Mouse (Mus musculus) limb, embryonic 11.5 days (tissue): ENCODE measurements at regions not wholly inside any gene's neighbourhood (a gene's known extent, or its start where the extent isn't known, plus 50 kb on each side); places are given as distances from the start of the nearest gene placed in this dataset.

ENCODE experiments used
- ATAC-seq: fragments of 200-750 bp; cut with Nextera tagmentation; 2 replicates; pipeline ENCODE4 v1.8.0; 2017; ENCODE audit warnings: low read depth; ENCODE audit not compliant: insufficient number of reproducible peaks, low FRiP score, low TSS enrichment
- DNase-seq: peaks from one replicate; pipeline ENCODE4 v3.0.0-alpha.2; 2015; ENCODE audit warnings: low spot score
- H3K27ac ChIP-seq: fragments of 300-500 bp; sonication (generic); replicated peaks from 2 replicates; pipeline ENCODE4 v1.5.1; 2014; ENCODE audit warnings: low read depth, mild to moderate bottlenecking, low read length
- H3K27me3 ChIP-seq: fragments of 300-500 bp; sonication (generic); 2 replicates; pipeline ENCODE4 v1.6.1; 2014; ENCODE audit warnings: mild to moderate bottlenecking, low read length, mixed read lengths; ENCODE audit not compliant: control insufficient read depth, insufficient read depth
- H3K36me3 ChIP-seq: fragments of 300-500 bp; sonication (generic); 2 replicates; pipeline ENCODE4 v1.6.1; 2014; ENCODE audit warnings: mild to moderate bottlenecking, low read length, moderate library complexity, mixed read lengths; ENCODE audit not compliant: control insufficient read depth, insufficient read depth
- H3K4me1 ChIP-seq: fragments of 300-500 bp; sonication (generic); 2 replicates; pipeline ENCODE4 v1.6.1; 2014; ENCODE audit warnings: low read length, mixed read lengths; ENCODE audit not compliant: control insufficient read depth, insufficient read depth
- H3K4me2 ChIP-seq: fragments of 300-500 bp; sonication (generic); 2 replicates; pipeline ENCODE4 v1.6.1; 2014; ENCODE audit warnings: low read depth, mild to moderate bottlenecking, moderate library complexity; ENCODE audit not compliant: severe bottlenecking
- H3K4me3 ChIP-seq: fragments of 300-500 bp; sonication (generic); 2 replicates; pipeline ENCODE4 v1.5.1; 2014; ENCODE audit warnings: low read depth, low read length
- H3K9ac ChIP-seq: fragments of 300-500 bp; sonication (generic); 2 replicates; pipeline ENCODE4 v1.6.1; 2014; ENCODE audit warnings: mild to moderate bottlenecking, low read length
- H3K9me3 ChIP-seq: fragments of 300-500 bp; sonication (generic); 2 replicates; pipeline ENCODE4 v1.6.1; 2016; ENCODE audit warnings: low read length; ENCODE audit not compliant: control insufficient read depth
- WGBS: fragments of 180-500 bp; shearing (Covaris S2); extraction: QIAGEN DNeasy Blood & Tissue Kit; methylation state at CpG from one replicate; pipeline ENCODE4 v1.1.7; 2014; 5-methylcytosine and 5-hydroxymethylcytosine counted together

DNA sequence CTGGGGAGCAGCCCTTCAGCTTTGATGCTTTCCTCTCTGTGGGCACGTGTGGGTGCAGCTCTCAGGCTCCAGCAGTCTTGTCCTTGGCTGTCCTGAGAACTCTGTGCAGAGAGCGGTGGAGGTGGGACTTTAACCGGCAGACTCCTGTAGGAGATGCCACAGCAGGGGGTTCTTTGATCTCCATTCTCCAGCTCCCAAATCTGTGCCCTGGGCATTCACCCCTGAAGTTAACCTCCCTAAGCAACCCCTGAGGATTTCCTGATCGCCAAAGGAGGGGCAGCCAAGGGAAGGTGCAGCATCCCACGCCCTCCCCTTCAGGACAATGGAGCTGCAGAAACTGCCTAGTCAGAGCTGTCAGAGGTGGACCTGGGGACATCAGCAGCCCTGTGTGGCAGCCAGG is 73.2 kb upstream of the Spaca7 start:
- Histone ChIP-seq H3K4me3 (no peak overlapping the region), H3K27ac (no peak overlapping the region), H3K9ac (no peak overlapping the region), H3K4me2 (no peak overlapping the region), H3K4me1 (peaks cover 9% of the 10 kb centered on the region), H3K9me3 (no peaks in the 10 kb centered on the region), H3K27me3 (peaks cover 47% of the 10 kb centered on the region), H3K36me3 (no peaks in the 10 kb centered on the region)
- no peak for DNase-seq
- ATAC-seq: no peak
- 12% methylated on average over 5 of the region's 5 CpGs for WGBS

DNA sequence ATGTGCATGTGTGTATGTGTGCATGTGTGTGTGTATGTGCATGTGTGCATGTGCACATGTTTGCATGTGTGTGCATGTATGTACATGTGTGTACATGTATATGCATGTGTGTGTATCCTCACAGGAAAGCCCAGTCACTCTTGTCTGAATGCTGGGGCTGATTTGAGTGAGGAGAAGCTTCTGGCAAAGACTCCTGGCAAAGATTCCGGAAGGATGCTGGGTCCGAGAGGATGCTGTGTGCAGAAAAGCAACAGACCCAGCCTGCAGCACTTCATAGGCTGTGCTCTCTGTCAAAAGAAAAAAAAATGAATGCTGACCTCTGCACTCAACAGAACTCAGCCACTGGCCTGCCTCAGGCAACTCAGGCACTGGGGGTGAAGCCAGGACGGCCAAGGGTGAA is 72.5 kb upstream of the Spaca7 start:
- DNase-seq: no peak
- Histone ChIP-seq H3K4me2 (no peak overlapping the region), H3K4me3 (no peak overlapping the region), H3K27ac (no peak overlapping the region), H3K9ac (no peak overlapping the region), H3K9me3 (no peaks in the 10 kb centered on the region), H3K4me1 (peaks cover 9% of the 10 kb centered on the region), H3K27me3 (peaks cover 53% of the 10 kb centered on the region), H3K36me3 (no peaks in the 10 kb centered on the region)
- WGBS: 56% methylated on average over 3 of the region's 3 CpGs
- no peak for ATAC-seq

DNA sequence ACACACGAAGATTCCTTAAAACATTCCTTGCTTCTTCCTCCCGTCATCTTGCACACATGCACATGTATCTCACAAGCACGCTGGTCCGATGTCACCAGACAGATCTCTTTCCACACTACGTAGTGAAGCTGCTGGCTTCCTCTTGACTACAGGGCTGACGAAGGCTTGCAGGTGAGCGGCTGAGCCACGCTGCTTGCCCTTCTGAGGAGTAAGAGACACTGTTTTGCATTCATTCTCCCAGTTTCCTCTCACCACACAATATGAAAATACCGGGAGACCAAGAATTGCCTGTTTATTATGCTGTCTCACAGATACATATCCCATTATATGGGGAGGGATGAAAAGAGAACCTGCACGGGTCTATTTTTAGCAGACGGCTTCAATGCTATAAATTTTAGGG is 71.0 kb upstream of the Spaca7 start:
- WGBS: 3% methylated on average over 11 of the region's 11 CpGs
- no peaks in the 10 kb centered on the region for H3K36me3 ChIP-seq
- H3K27me3 ChIP-seq: peaks cover 54% of the 10 kb centered on the region
- H3K4me3 ChIP-seq: no peak overlapping the region
- DNase-seq: peak; percentile 37
- ATAC-seq: no peak
- H3K4me1 ChIP-seq: peaks cover 9% of the 10 kb centered on the region
- H3K9ac ChIP-seq: no peak overlapping the region
- H3K27ac ChIP-seq: no peak overlapping the region
- H3K4me2 ChIP-seq: peak overlapping the region; percentile 36; the same call in 1 of the 2 replicates
- no peaks in the 10 kb centered on the region for H3K9me3 ChIP-seq

DNA sequence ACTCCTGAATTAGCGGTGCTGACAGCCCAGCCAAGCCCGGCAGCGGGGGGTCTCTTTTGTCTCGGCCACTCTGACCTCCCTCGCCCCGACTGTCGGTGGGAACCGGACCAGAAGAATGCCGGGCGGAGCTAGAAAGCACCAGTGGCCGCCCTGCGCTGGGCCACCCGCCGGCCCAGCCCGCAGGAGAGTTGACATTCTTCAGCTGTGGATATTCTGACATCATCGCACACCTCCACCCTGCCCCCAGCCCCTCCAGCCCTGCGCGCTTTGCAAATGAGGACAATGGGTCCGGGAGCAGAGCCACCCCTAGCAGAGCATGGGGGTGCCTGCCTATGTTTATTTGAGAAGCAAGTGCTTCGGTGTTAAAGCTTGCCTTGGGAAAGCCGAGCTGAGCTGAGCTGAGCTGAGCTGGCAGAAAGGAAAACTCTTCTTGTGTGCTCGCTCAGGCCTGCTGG is 70.5 kb upstream of the Spaca7 start:
- no peaks in the 10 kb centered on the region for H3K9me3 ChIP-seq
- ATAC-seq (no peak), DNase-seq (peak; percentile 38)
- under 1% methylated on average over 22 of the region's 22 CpGs for WGBS
- H3K4me3 ChIP-seq: peak overlapping the region; percentile 20
- peak overlapping the region; percentile 36 for H3K4me2 ChIP-seq
- H3K27ac ChIP-seq: no peak overlapping the region
- no peak overlapping the region for H3K9ac ChIP-seq
- no peaks in the 10 kb centered on the region for H3K36me3 ChIP-seq
- peaks cover 56% of the 10 kb centered on the region for H3K27me3 ChIP-seq
- H3K4me1 ChIP-seq: peaks cover 9% of the 10 kb centered on the region

DNA sequence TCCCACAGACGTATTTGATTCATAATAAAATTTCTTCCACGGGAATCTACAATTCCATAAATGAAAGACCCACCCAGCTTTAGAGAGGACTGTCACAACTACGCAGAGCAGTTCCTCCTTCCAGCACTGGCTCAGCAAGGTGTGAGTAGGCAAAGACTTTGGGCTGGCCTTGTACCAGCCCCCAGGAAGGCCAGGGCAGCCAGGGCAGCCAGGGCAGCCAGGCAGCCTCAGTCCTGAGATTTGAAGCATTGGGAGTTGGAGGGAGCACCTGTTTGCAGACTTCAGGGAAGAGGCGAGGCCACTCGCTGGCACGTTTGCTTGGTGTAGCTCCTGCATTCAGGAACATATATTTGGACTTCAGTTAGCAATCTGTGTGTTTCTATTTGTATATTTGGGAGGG is 70.0 kb upstream of the Spaca7 start:
- Histone ChIP-seq H3K27ac (no peak overlapping the region), H3K27me3 (peaks cover 54% of the 10 kb centered on the region), H3K4me2 (peak overlapping the region; percentile 36; the same call in 1 of the 2 replicates), H3K36me3 (no peaks in the 10 kb centered on the region), H3K9me3 (no peaks in the 10 kb centered on the region), H3K9ac (no peak overlapping the region), H3K4me3 (no peak overlapping the region), H3K4me1 (peaks cover 9% of the 10 kb centered on the region)
- no peak for ATAC-seq
- DNase-seq: peak; percentile 48
- 3% methylated on average over 6 of the region's 6 CpGs for WGBS

DNA sequence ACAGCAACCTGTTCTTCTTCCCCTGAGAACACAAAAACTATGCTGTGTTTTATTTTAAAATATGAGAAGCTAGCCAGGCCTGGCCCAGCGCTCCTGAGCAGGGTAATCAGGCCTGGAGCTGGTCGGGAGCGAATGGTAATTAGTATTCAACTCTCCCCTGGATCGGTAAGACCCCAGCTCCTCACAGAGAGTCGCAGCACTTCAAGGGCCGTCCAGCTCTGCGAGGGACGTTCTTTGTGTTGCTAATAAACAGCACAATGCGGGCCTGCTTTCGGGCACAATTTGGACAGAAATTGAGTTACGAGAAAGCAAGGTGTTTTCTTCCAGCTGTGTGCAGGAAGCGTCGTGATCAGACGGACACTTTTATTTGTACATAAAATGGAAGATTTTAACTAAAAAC is 69.5 kb upstream of the Spaca7 start:
- Histone ChIP-seq H3K4me3 (no peak overlapping the region), H3K36me3 (no peaks in the 10 kb centered on the region), H3K9ac (no peak overlapping the region), H3K27ac (no peak overlapping the region), H3K9me3 (no peaks in the 10 kb centered on the region), H3K4me1 (peaks cover 9% of the 10 kb centered on the region), H3K27me3 (peaks cover 53% of the 10 kb centered on the region), H3K4me2 (no peak overlapping the region)
- DNase-seq (peak; percentile 52), ATAC-seq (no peak)
- under 1% methylated on average over 14 of the region's 14 CpGs for WGBS

DNA sequence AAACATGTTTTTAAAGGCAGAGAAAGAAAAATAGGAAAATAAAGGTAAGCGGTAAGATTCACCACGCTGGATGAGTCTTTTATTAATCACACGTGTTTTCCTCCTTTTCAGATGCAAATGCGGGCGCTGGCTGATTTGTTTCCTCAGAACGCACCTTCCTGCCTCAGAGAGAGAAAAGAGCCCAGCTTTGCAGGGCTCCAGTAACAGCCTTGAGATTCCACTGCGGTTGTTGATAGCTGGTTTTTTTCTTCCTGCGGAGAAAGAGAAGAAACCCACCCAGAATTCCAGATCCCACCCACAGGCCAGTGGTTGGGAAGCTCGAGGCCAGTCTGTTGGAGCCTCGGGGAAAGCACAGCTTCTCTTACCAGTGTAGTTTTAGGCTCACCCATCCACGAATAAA is 68.6 kb upstream of the Spaca7 start:
- DNase-seq (no peak), ATAC-seq (no peak)
- Histone ChIP-seq H3K4me3 (no peak overlapping the region), H3K27ac (no peak overlapping the region), H3K27me3 (peaks cover 53% of the 10 kb centered on the region), H3K36me3 (no peaks in the 10 kb centered on the region), H3K9me3 (no peaks in the 10 kb centered on the region), H3K9ac (no peak overlapping the region), H3K4me2 (no peak overlapping the region), H3K4me1 (peaks cover 9% of the 10 kb centered on the region)
- WGBS: 1% methylated on average over 11 of the region's 11 CpGs

DNA sequence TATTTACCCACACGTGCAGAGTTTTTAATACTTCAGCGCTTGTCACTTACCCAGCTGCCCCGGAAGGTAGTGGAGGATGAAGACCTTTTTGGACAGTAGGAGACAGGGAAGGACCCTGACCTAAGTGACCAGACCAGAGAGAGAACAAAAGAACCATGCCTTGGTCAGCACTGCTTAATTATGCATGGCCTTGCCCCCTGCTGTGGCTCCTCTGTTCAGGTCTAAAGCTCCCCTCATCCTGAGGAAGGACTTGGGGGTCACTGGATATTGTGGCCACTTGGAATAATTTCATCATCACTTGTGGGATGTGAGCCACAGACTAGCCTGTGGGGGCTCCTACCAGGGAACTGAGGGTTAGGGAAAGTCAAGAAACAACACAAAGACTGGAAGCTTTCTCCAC is 68.1 kb upstream of the Spaca7 start:
- H3K4me2 ChIP-seq: no peak overlapping the region
- H3K9ac ChIP-seq: no peak overlapping the region
- no peak overlapping the region for H3K4me3 ChIP-seq
- H3K9me3 ChIP-seq: no peaks in the 10 kb centered on the region
- DNase-seq: no peak
- H3K27me3 ChIP-seq: peaks cover 55% of the 10 kb centered on the region
- no peak overlapping the region for H3K27ac ChIP-seq
- H3K36me3 ChIP-seq: no peaks in the 10 kb centered on the region
- ATAC-seq: no peak
- peaks cover 9% of the 10 kb centered on the region for H3K4me1 ChIP-seq
- 9% methylated on average over 3 of the region's 3 CpGs for WGBS

DNA sequence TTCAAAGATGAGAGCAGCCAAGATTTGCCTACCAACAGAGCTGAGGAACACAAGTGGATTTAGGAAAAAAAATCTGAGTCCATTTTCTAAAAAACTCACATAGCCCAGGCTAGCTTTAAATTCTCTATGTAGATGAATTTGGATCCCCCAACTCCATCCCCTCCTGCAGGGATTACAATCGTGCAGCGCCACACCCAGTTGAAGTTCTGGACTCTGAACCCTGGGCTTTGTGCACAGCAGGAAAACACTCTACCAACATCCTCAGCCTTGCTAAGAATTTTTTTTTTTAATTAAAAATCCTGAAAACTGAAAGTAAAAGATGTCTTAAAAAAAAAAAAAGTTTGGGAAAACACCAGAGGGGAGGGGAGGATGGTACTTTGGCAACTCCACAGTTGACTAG is 62.6 kb upstream of the Spaca7 start:
- no peak overlapping the region for H3K4me3 ChIP-seq
- ATAC-seq (no peak), DNase-seq (no peak)
- H3K9me3 ChIP-seq: no peaks in the 10 kb centered on the region
- no peak overlapping the region for H3K27ac ChIP-seq
- H3K27me3 ChIP-seq: peaks cover 7% of the 10 kb centered on the region
- no peaks in the 10 kb centered on the region for H3K4me1 ChIP-seq
- WGBS: 86% methylated on average over 2 of the region's 2 CpGs
- H3K36me3 ChIP-seq: no peaks in the 10 kb centered on the region
- H3K9ac ChIP-seq: no peak overlapping the region
- H3K4me2 ChIP-seq: no peak overlapping the region
